ENCODE assay signal across 14 mouse cellular contexts in the genomic region with DNA sequence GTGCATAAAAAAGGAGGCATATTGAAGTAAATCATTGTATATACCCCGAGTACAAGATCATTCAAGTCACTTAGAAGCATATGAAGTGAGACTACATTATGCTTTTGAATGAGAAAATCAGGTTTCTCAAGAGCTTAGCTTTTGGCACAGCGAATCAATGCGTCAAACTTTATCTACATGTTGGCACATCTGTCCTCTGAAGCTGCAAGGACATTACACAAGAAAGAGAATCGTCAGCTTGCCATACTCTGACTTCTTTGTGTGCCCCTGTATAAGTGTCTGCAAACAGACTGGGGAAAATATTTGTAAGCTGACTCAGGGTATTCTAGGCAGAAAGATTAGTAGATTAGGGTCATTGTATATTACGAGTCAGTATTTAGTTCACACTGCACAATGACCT.
"Had no signal": no experiment of that assay in that cellular context is flagged by ENCODE, and none has a peak within 500 bp of the region (broad histone marks: within the 10 kb centered on the region; RNA-seq: fewer than 3 reads in every experiment).

No protein-coding gene starts in this region.

- ATAC-seq: liver, embryonic 12.5 days; midbrain, embryonic 16.5 days had no signal

- H3K27ac ChIP-seq: kidney, embryonic 15.5 days; limb, embryonic 10.5 days; limb, embryonic 13.5 days; liver, embryonic 12.5 days; liver, embryonic 15.5 days; macrophage; midbrain, embryonic 12.5 days had no signal

- H3K36me3 ChIP-seq: kidney, embryonic 15.5 days; limb, embryonic 10.5 days; limb, embryonic 13.5 days; liver, embryonic 12.5 days; liver, embryonic 15.5 days; midbrain, embryonic 12.5 days had no signal

- H3K9me3 ChIP-seq: kidney, embryonic 15.5 days; limb, embryonic 10.5 days; limb, embryonic 13.5 days; liver, embryonic 12.5 days; liver, embryonic 15.5 days; midbrain, embryonic 12.5 days had no signal

- H3K4me3 ChIP-seq: kidney, embryonic 15.5 days; limb, embryonic 10.5 days; limb, embryonic 13.5 days; liver, embryonic 12.5 days; liver, embryonic 15.5 days; midbrain, embryonic 12.5 days had no signal

- H3K27me3 ChIP-seq: kidney, embryonic 15.5 days; limb, embryonic 13.5 days; liver, embryonic 12.5 days; liver, embryonic 15.5 days; midbrain, embryonic 12.5 days had no signal

- H3K4me2 ChIP-seq: kidney, embryonic 15.5 days; limb, embryonic 13.5 days; liver, embryonic 12.5 days; liver, embryonic 15.5 days; midbrain, embryonic 12.5 days had no signal

- H3K4me1 ChIP-seq: kidney, embryonic 15.5 days; liver, embryonic 12.5 days; liver, embryonic 15.5 days had no signal

- DNase-seq: kidney, postnatal 10 days; kidney, postnatal 36 days; liver; lung, adult 18-20 months; thymus, adult 18-20 months; thymus, postnatal 36 days had no signal

- H3K9ac ChIP-seq: kidney, embryonic 15.5 days; limb, embryonic 13.5 days; liver, embryonic 12.5 days; liver, embryonic 15.5 days; midbrain, embryonic 12.5 days had no signal
